Mouse (Mus musculus) kidney, embryonic 15.5 days (tissue): ENCODE data around the gene Sp6. TPM values are rescaled to one million over a fixed set of nuclear protein-coding genes. Genes with fewer than 3 reads are reported as not detected.

Source experiments
- ATAC-seq: fragments of 200-750 bp; cut with Nextera tagmentation; replicated peaks from 2 replicates; pipeline ENCODE4 v1.8.0; 2017; ENCODE audit warnings: moderate TSS enrichment; ENCODE audit not compliant: low FRiP score
- H3K27ac ChIP-seq: fragments of 300-500 bp; sonication (generic); 2 replicates; pipeline ENCODE4 v1.5.1; 2015; ENCODE audit warnings: mild to moderate bottlenecking, inconsistent platforms
- H3K27me3 ChIP-seq: fragments of 300-500 bp; sonication (generic); 2 replicates; pipeline ENCODE4 v1.6.1; 2015; ENCODE audit warnings: inconsistent platforms
- H3K36me3 ChIP-seq: fragments of 300-500 bp; sonication (generic); 2 replicates; pipeline ENCODE4 v1.6.1; 2015; ENCODE audit warnings: inconsistent platforms
- H3K4me1 ChIP-seq: fragments of 300-500 bp; sonication (generic); 2 replicates; pipeline ENCODE4 v1.6.1; 2015; ENCODE audit warnings: inconsistent platforms
- H3K4me2 ChIP-seq: fragments of 300-500 bp; sonication (generic); 2 replicates; pipeline ENCODE4 v1.6.1; 2015; ENCODE audit warnings: moderate library complexity, mild to moderate bottlenecking, inconsistent platforms
- H3K4me3 ChIP-seq: fragments of 300-500 bp; sonication (generic); replicated peaks from 2 replicates; pipeline ENCODE4 v1.5.1; 2015; ENCODE audit warnings: mild to moderate bottlenecking, inconsistent platforms
- H3K9ac ChIP-seq: fragments of 300-500 bp; sonication (generic); 2 replicates; pipeline ENCODE4 v1.6.1; 2015; ENCODE audit warnings: mild to moderate bottlenecking, inconsistent platforms
- H3K9me3 ChIP-seq: fragments of 300-500 bp; sonication (generic); replicated peaks from 2 replicates; pipeline ENCODE4 v1.6.1; 2016; ENCODE audit warnings: inconsistent platforms
- WGBS: fragments of 180-500 bp; shearing (Covaris S2); methylation state at CpG from one replicate; pipeline ENCODE4 v1.1.7; 2015; ENCODE audit warnings: mixed read lengths; 5-methylcytosine and 5-hydroxymethylcytosine counted together
- polyA plus RNA-seq: library from polyadenylated mRNA; unstranded; fragments of >200 nt; fragmentation: Nextera tagmentation; extraction: Ambion mirVana; gene quantifications from 2 replicates; pipeline ENCODE4 v1.2.1, GENCODE M21; 2015

The Sp6 gene
- polyA plus RNA-seq, 1 experiment from 2014 or later, result 1.5 TPM

DNA sequence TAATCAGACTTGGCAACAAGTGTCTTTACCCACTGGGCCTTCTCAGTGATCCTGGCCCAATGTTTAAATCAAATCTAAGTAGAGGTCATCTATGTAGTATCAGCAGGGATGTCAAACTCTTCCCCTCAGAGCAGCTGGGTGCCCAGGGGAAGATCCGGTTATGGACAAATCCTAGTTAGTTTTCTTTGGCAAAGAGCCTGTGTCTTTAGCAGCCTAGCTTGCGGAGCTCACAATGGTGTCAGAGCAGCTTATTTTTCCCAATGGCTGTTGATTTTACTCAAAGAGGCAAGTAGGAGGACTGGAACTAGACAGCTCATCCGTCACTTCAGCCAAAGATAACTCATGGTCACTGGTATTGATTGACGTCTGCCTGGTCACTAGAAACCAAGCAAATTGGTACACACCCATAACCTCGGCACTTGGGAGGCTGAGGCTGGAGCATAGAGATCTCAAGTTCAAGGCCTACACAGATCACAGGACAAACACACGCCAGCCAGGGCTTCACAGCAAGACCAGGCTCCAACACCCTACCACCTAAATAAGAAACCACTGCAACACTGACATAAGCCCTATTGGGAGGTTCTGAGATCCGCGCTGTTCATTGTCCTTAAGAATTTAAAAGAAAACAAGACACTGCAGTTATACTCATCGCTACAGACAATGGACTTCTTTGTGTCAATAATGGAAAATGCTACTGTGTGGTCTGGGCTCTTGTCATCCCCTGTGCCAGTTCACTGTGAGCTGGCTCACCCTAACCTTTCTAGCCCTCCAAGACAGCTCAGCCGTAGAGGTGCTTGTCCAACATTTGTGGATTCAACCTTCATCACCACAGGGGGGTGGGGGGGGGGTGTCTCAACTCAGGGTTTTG, 37.4 kb upstream of the Sp6 start:
- peak overlapping the region; percentile 94 for H3K4me3 ChIP-seq
- H3K36me3 ChIP-seq, result no peaks in the 10 kb centered on the region
- H3K4me2 ChIP-seq, result peak overlapping the region; percentile 74
- peaks cover 38% of the 10 kb centered on the region for H3K4me1 ChIP-seq
- H3K9ac ChIP-seq, result peak overlapping the region; percentile 95; the same call in 1 of the 2 replicates
- WGBS, result 69% methylated on average over 10 of the region's 10 CpGs
- H3K27ac ChIP-seq, result peak overlapping the region; percentile 97
- no peaks in the 10 kb centered on the region for H3K27me3 ChIP-seq
- ATAC-seq, result no peak
- H3K9me3 ChIP-seq, result no peaks in the 10 kb centered on the region

- no peaks in the 10 kb centered on the region for H3K36me3 ChIP-seq
- no peak for ATAC-seq
- WGBS, result 46% methylated on average over 3 of the region's 3 CpGs
- peak overlapping the region; percentile 95 for H3K9ac ChIP-seq
- H3K27ac ChIP-seq, result peak overlapping the region; percentile 97
- H3K27me3 ChIP-seq, result no peaks in the 10 kb centered on the region
- peak overlapping the region; percentile 94 for H3K4me3 ChIP-seq
- no peaks in the 10 kb centered on the region for H3K9me3 ChIP-seq
- H3K4me2 ChIP-seq, result peak overlapping the region; percentile 74
- peaks cover 38% of the 10 kb centered on the region for H3K4me1 ChIP-seq
These were observed 36.9 kb upstream of the Sp6 start for GRCm38 (mm10) chr11:96976379-96976687.

DNA sequence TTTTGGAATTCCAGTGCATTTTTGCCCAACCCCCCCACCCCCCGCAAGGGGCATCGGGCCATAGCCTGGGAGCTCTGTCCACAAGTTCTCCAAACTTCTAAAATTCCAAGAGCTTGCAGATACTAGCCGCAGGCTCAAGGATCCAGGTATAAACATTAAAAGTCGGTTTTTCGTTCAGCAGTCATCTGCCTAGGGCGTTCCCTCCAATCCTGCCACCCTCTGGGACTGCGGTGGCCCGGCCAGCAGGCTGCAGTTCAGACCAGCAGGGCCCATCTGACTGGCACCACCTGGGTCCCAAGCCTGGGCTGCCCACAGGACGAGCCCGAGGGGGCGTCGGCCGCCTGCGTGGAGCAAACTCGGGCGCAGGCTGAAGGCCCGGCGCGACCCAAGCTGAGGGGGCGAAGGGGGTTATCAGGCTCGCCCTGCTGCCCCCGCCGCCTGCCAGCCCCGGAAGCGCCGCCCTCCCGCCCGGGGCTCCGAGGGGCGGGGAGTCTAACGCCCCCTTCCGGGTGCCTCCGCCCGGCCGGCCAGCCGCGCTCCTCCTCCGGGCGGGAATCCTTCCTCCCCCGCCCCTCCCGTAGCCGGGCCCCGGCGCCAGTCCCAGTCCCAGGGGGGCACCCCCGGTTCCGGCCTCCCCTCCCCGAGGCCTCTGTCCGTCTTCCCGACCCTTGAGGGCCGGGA, 36.1 kb upstream of the Sp6 start:
- under 1% methylated on average over 44 of the region's 50 CpGs for WGBS

GRCm38 (mm10) chr11:96977606-96978400, 35.4 kb upstream of the Sp6 start:
- Histone ChIP-seq H3K4me2 (peak overlapping the region; percentile 79), H3K9ac (peak overlapping the region; percentile 95), H3K4me3 (peak overlapping the region; percentile 94), H3K9me3 (no peaks in the 10 kb centered on the region), H3K27ac (peak overlapping the region; percentile 97), H3K27me3 (no peaks in the 10 kb centered on the region), H3K4me1 (peaks cover 44% of the 10 kb centered on the region), H3K36me3 (no peaks in the 10 kb centered on the region)
- peak; percentile 97 for ATAC-seq
- under 1% methylated on average over 45 of the region's 45 CpGs for WGBS

More for the DNA sequence above, 36.1 kb upstream of the Sp6 start:
- peak overlapping the region; percentile 94 for H3K4me3 ChIP-seq
- ATAC-seq, result peak; percentile 75
- peaks cover 39% of the 10 kb centered on the region for H3K4me1 ChIP-seq
- no peaks in the 10 kb centered on the region for H3K27me3 ChIP-seq
- H3K9ac ChIP-seq, result peak overlapping the region; percentile 95
- peak overlapping the region; percentile 74 for H3K4me2 ChIP-seq
- no peaks in the 10 kb centered on the region for H3K9me3 ChIP-seq
- no peaks in the 10 kb centered on the region for H3K36me3 ChIP-seq
- H3K27ac ChIP-seq, result peak overlapping the region; percentile 97

DNA sequence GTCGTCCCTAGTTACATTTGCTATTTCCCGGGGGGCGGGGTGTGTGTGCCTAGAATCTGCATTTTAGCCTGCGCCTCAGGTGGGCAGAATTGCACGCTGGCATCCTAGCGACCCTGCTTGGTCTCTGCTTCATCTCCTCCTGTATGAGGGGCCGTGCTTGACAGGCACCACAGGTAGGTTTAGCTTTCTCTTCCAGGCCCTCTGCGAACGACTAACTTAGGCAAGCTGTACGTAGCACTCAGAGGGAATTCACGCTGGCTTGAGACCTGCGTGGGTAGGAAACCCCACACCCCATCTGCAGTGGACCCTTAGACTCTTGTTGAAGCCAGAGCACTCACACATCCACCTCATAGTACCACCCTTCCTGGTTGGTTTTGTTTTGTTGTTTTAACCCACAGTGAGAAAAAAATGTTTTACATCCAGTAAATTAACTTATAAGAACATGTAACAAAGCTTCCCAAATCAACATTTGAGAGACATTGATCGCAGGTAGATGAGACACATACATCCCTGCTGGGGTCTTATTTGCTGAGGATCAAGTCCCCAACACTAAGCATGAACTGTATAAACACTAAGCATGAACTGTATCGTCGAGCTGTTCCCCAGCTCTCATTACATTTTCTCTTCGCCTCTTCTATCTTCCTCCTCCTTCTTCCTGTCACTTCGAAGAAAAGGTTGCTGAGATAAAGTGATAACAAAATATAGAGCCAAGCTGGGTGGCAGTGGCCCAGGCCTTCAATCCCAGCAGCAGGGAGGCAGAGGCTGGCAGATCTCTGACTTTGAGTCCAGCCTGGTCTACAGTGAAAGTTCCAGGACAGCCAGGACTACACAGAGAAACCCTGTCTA, 34.6 kb upstream of the Sp6 start:
- H3K9me3 ChIP-seq, result no peaks in the 10 kb centered on the region
- peak overlapping the region; percentile 79 for H3K4me2 ChIP-seq
- peak overlapping the region; percentile 93 for H3K27ac ChIP-seq
- peak overlapping the region; percentile 94 for H3K4me3 ChIP-seq
- no peaks in the 10 kb centered on the region for H3K36me3 ChIP-seq
- ATAC-seq, result no peak
- H3K27me3 ChIP-seq, result peaks cover 4% of the 10 kb centered on the region
- 25% methylated on average over 17 of the region's 17 CpGs for WGBS
- H3K4me1 ChIP-seq, result peaks cover 39% of the 10 kb centered on the region
- peak overlapping the region; percentile 77 for H3K9ac ChIP-seq

- Histone ChIP-seq H3K4me1 (peaks cover 34% of the 10 kb centered on the region), H3K9ac (no peak overlapping the region), H3K27ac (no peak overlapping the region), H3K36me3 (no peaks in the 10 kb centered on the region), H3K27me3 (peaks cover 11% of the 10 kb centered on the region), H3K9me3 (no peaks in the 10 kb centered on the region), H3K4me3 (no peak overlapping the region), H3K4me2 (no peak overlapping the region)
- no peak for ATAC-seq
- 80% methylated on average over 7 of the region's 7 CpGs for WGBS
These were observed 33.9 kb upstream of the Sp6 start for GRCm38 (mm10) chr11:96979329-96979728.

DNA sequence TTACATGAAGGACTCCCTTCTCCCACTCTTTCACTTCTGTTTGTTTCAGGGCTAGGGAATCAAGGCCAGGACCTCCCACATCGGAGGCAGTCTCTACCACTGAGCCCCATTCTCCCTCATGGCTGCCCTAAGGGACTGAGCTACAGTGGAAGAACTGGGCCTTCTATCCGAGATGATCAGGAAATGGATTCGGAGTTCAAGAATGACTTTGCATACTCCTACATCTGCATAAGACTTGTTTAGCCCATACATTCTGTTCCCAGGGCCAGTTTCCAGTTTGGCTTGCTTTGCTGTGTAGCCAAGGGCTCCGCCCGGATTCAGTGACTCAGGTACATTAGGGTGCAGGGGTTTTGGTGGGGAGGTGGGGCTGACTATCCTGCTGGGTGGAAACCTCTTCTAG, 33.2 kb upstream of the Sp6 start:
- WGBS, result 80% methylated on average over 5 of the region's 5 CpGs
- Histone ChIP-seq H3K4me2 (no peak overlapping the region), H3K9me3 (no peaks in the 10 kb centered on the region), H3K9ac (no peak overlapping the region), H3K27me3 (peaks cover 18% of the 10 kb centered on the region), H3K27ac (no peak overlapping the region), H3K36me3 (no peaks in the 10 kb centered on the region), H3K4me3 (no peak overlapping the region), H3K4me1 (peaks cover 33% of the 10 kb centered on the region)
- ATAC-seq, result no peak

GRCm38 (mm10) chr11:96981461-96981860, 31.7 kb upstream of the Sp6 start:
- no peak for ATAC-seq
- Histone ChIP-seq H3K27ac (no peak overlapping the region), H3K4me1 (peaks cover 28% of the 10 kb centered on the region), H3K9me3 (no peaks in the 10 kb centered on the region), H3K27me3 (peaks cover 27% of the 10 kb centered on the region), H3K4me3 (no peak overlapping the region), H3K36me3 (no peaks in the 10 kb centered on the region), H3K4me2 (no peak overlapping the region), H3K9ac (no peak overlapping the region)
- WGBS, result 69% methylated on average over 15 of the region's 15 CpGs

GRCm38 (mm10) chr11:96982355-96982754, 30.8 kb upstream of the Sp6 start:
- WGBS, result 2% methylated on average over 7 of the region's 7 CpGs
- no peak overlapping the region for H3K4me3 ChIP-seq
- no peak overlapping the region for H3K9ac ChIP-seq
- peaks cover 31% of the 10 kb centered on the region for H3K4me1 ChIP-seq
- no peaks in the 10 kb centered on the region for H3K36me3 ChIP-seq
- H3K9me3 ChIP-seq, result no peaks in the 10 kb centered on the region
- no peak for ATAC-seq
- H3K27ac ChIP-seq, result no peak overlapping the region
- H3K27me3 ChIP-seq, result peaks cover 28% of the 10 kb centered on the region
- H3K4me2 ChIP-seq, result peak overlapping the region; percentile 37; the same call in 1 of the 2 replicates

DNA sequence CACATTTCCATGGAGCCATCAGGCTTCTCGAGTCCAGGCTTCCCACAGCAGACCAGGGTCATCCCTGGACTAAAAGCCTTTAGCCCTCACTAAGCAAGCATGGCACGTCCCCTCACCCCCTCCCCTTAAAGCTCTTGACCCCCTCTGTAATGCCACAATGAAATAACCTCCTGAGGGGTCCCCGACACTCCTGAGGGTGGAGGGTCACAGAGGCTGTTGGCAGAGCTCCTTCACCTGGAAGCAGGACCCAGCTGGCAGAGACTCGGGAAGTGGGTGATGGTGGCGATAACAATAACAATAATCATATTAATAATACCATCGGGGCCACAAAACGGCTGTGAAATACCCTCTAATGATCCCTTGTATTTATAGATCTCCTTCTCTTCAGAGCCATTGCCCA, 30.3 kb upstream of the Sp6 start, which contains the start of gene Sp2:
TSS of gene Sp2 (minus strand) at position 101 of the 400 bp plus-strand sequence.
- Histone ChIP-seq H3K9me3 (no peaks in the 10 kb centered on the region), H3K27ac (no peak within 1 kb of the TSS), H3K4me1 (peaks cover 36% of the 10 kb centered on the region), H3K9ac (no peak within 1 kb of the TSS), H3K4me2 (peak within 1 kb of the TSS; percentile 37; the same call in 1 of the 2 replicates), H3K27me3 (peaks cover 33% of the 10 kb centered on the region), H3K36me3 (no peaks in the 10 kb centered on the region), H3K4me3 (no peak within 1 kb of the TSS)
- 51% methylated on average over 7 of the region's 7 CpGs for WGBS
- ATAC-seq, result no peak

DNA sequence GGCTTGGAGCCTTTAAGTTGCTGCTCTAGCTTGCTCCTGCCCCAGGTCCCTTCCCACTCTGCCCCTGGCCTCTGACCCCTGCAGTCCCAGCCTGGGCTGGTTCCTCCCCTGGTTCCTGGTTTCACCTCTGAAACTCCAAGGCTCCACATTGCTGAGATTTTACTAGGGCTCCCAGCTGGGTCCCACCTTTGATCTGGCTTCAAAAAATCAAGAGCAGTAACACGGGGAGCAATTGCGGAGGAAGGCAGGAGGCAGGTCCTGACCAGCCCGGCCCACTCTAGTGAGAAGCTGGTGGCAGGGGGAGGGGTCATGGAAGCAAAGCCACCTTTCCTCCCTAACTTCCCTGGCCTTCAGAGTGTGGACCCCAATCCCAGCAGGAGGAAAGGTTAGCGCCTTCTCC, 28.3 kb upstream of the Sp6 start:
- H3K27ac ChIP-seq, result no peak overlapping the region
- no peak overlapping the region for H3K4me3 ChIP-seq
- 36% methylated on average over 4 of the region's 4 CpGs for WGBS
- peaks cover 45% of the 10 kb centered on the region for H3K27me3 ChIP-seq
- H3K9me3 ChIP-seq, result no peaks in the 10 kb centered on the region
- H3K4me2 ChIP-seq, result no peak overlapping the region
- H3K4me1 ChIP-seq, result peaks cover 39% of the 10 kb centered on the region
- ATAC-seq, result no peak
- H3K9ac ChIP-seq, result no peak overlapping the region
- no peaks in the 10 kb centered on the region for H3K36me3 ChIP-seq
